19 mouse cellular contexts compared by ENCODE assay signal in the genomic region with DNA sequence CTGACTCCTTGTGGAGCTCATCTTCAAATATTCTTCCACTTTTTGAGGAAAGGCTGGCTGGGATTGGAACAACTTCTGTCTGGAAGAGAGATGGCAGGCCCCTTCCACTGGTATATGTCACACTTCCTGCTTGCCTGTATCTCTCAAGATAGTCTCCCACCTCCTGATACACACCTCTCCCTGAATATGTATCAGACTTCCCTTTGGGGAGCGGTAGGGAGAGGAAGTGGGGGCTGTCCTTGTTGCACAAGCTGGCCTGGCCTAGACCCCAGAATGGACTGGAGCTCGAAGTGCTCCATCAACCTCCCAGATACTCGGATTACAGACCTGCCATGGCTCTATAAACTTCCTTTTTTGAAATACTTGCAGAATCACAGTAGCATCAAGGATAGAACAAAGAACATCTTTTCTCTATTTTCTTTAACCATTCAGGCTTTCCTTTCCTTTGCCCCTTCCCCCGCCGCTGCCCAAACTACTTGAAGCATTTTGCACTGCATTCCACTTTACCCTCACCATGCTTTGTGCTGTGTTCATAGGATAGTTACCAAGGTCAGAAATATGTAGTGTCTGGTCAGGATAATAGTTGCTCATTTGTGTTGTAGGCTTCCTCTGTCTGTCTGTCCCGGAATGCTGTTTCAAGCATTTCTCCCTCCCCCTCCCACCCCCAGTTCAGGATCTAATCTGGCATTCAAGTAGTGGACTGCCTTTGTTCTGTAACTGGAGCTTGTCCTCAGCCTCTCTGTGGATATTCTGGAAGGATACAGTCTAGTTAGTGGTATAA. TPM values are rescaled to one million over a fixed set of nuclear protein-coding genes. Genes with fewer than 3 reads are reported as not detected.
DNase-seq lines count a peak whose midpoint lies in the region; TF ChIP-seq lines count a peak whose summit lies in the region.
"Had no signal": no experiment of that assay in that cellular context is flagged by ENCODE, and none has a peak within 500 bp of the region (broad histone marks: within the 10 kb centered on the region; RNA-seq: fewer than 3 reads in every experiment).

No protein-coding gene starts in this region.

- no peaks in the 10 kb centered on the region for H3K27me3 ChIP-seq in heart, embryonic 10.5 days (ENCODE audit: insufficient read depth, poor library complexity, severe bottlenecking)
- H3K27me3 ChIP-seq in limb, embryonic 10.5 days (ENCODE audit: low read depth, poor library complexity, severe bottlenecking) = no peaks in the 10 kb centered on the region
- H3K27me3 ChIP-seq: forebrain, embryonic 12.5 days had no signal

- no peak for TF ChIP-seq CTCF in left cerebral cortex, adult 2 months (IDR thresholded peaks at IDR 0.05)
- TF ChIP-seq CTCF in brain, embryonic 14.5 days (IDR thresholded peaks at IDR 0.05; ENCODE audit: borderline replicate concordance, extremely low read depth, insufficient read depth, insufficient read length) = no peak

- intact Hi-C loops in left cerebral cortex, adult 2 months (cut with DNase I) = no loop called here

- H3K36me3 ChIP-seq in heart, embryonic 10.5 days = peaks cover 7% of the 10 kb centered on the region
- H3K36me3 ChIP-seq in limb, embryonic 10.5 days = peaks cover 14% of the 10 kb centered on the region

- no peaks in the 10 kb centered on the region for H3K9me3 ChIP-seq in heart, embryonic 10.5 days
- no peaks in the 10 kb centered on the region for H3K9me3 ChIP-seq in limb, embryonic 10.5 days (replicated peaks)
- H3K9me3 ChIP-seq: forebrain, embryonic 12.5 days; megakaryocyte, embryonic 14.5 days had no signal

- DNase-seq in heart, embryonic 10.5 days (ENCODE audit: low spot score) = no peak
- no peak for DNase-seq in heart, adult 18-20 months
- DNase-seq in left cerebral cortex, adult 2 months (ENCODE audit: extremely low spot score in 1 of 2, low spot score in 2 of 2) = no peak
- DNase-seq in left cerebral cortex, adult 18-20 months (ENCODE audit: low spot score in 2 of 2) = no peak
- peak; percentile 22 for DNase-seq in brain, embryonic 14.5 days (ENCODE audit: low read depth)
- DNase-seq in limb, embryonic 10.5 days (ENCODE audit: low spot score) = no peak
- no peak for DNase-seq in cerebellum, postnatal 10 days
- DNase-seq in thymus, postnatal 0 days (ENCODE audit: low spot score) = no peak
- DNase-seq: adrenal gland, postnatal 10 days; cerebellum, adult 9-11 months; gastrocnemius, postnatal 10 days; layer of hippocampus, postnatal 36 days; liver, postnatal 0 days; lung, postnatal 10 days; retina, postnatal 1 day; right cerebral cortex, postnatal 4 days; thymus, adult 2 months had no signal

- 62% methylated on average over 6 of the region's 6 CpGs for WGBS in heart, embryonic 10.5 days
- 77% methylated on average over 6 of the region's 6 CpGs for WGBS in limb, embryonic 10.5 days

- peak overlapping the region; percentile 60; the same call in 1 of the 2 replicates for H3K27ac ChIP-seq in heart, embryonic 10.5 days
- 0 out of 2 replicates have a peak overlapping the region, but pooled peaks have one; percentile 2 for H3K27ac ChIP-seq in left cerebral cortex, adult 2 months
- peak overlapping the region; percentile 17; the same call in 1 of the 2 replicates for H3K27ac ChIP-seq in limb, embryonic 10.5 days
- H3K27ac ChIP-seq: forebrain, embryonic 12.5 days had no signal

- TF ChIP-seq POLR2A in brain, embryonic 14.5 days (IDR thresholded peaks at IDR 0.05; ENCODE audit: borderline replicate concordance, extremely low read depth, insufficient read depth, insufficient read length, poor library complexity, severe bottlenecking) = no peak

- H3K4me3 ChIP-seq in heart, embryonic 10.5 days = no peak overlapping the region
- no peak overlapping the region for H3K4me3 ChIP-seq in left cerebral cortex, adult 2 months
- no peak overlapping the region for H3K4me3 ChIP-seq in limb, embryonic 10.5 days
- H3K4me3 ChIP-seq: forebrain, embryonic 12.5 days; megakaryocyte, embryonic 14.5 days had no signal

- peaks cover 27% of the 10 kb centered on the region for H3K4me1 ChIP-seq in heart, embryonic 10.5 days
- H3K4me1 ChIP-seq in limb, embryonic 10.5 days = peaks cover 36% of the 10 kb centered on the region

RNA-seq across cellular contexts. Expression of gene Itgae, which starts 2.5 kb away (rescaled TPM):
- polyA plus RNA-seq in heart, embryonic 10.5 days (2016; fragmentation: Nextera tagmentation; extraction: Ambion mirVana) = 0.25 and 0.44 TPM in 2 replicates
- total RNA-seq in heart, adult 18-20 months (2021) = under 1 TPM; 0.10 to 0.41 TPM
- not detected for total RNA-seq in left cerebral cortex, adult 2 months (2021)
- under 1 TPM in 1 of 2 experiments, not detected in 1; 0.12 TPM for total RNA-seq in left cerebral cortex, adult 18-20 months (2021)
- 0.08 and 0.13 TPM in 2 replicates for polyA plus RNA-seq in brain, embryonic 14.5 days (2012; rRNA removed)
- polyA plus RNA-seq in limb, embryonic 10.5 days (2016; fragmentation: Nextera tagmentation; extraction: Ambion mirVana) = 0.48 and 0.58 TPM in 2 replicates
- polyA plus RNA-seq in thymus, postnatal 0 days (2015; fragmentation: Nextera tagmentation; extraction: Ambion mirVana) = 8.0 and 10.5 TPM in 2 replicates

RNA-seq across cellular contexts. Expression of gene Ncbp3, which starts 40.3 kb away (rescaled TPM):
- 11.2 and 11.6 TPM in 2 replicates for polyA plus RNA-seq in heart, embryonic 10.5 days (2016; fragmentation: Nextera tagmentation; extraction: Ambion mirVana)
- total RNA-seq in heart, adult 18-20 months (2021) = 1 to 10 TPM; 5.6 to 6.2 TPM
- 10 to 100 TPM; 10.3 to 10.7 TPM for total RNA-seq in left cerebral cortex, adult 2 months (2021)
- total RNA-seq in left cerebral cortex, adult 18-20 months (2021) = 1 to 10 TPM; 9.1 to 9.8 TPM
- 5.5 and 8.3 TPM in 2 replicates for polyA plus RNA-seq in brain, embryonic 14.5 days (2012; rRNA removed)
- 13.5 and 14.7 TPM in 2 replicates for polyA plus RNA-seq in limb, embryonic 10.5 days (2016; fragmentation: Nextera tagmentation; extraction: Ambion mirVana)
- 9.0 and 13.3 TPM in 2 replicates for polyA plus RNA-seq in thymus, postnatal 0 days (2015; fragmentation: Nextera tagmentation; extraction: Ambion mirVana)

RNA-seq across cellular contexts. Expression of gene Haspin, which starts 50.2 kb away (rescaled TPM):
- 16.2 and 17.3 TPM in 2 replicates for polyA plus RNA-seq in heart, embryonic 10.5 days (2016; fragmentation: Nextera tagmentation; extraction: Ambion mirVana)
- under 1 TPM; 0.12 to 0.21 TPM for total RNA-seq in heart, adult 18-20 months (2021)
- under 1 TPM in 1 of 2 experiments, not detected in 1; 0.19 TPM for total RNA-seq in left cerebral cortex, adult 2 months (2021)
- under 1 TPM; 0.12 TPM for total RNA-seq in left cerebral cortex, adult 18-20 months (2021)
- polyA plus RNA-seq in brain, embryonic 14.5 days (2012; rRNA removed) = 2.1 and 3.2 TPM in 2 replicates
- polyA plus RNA-seq in limb, embryonic 10.5 days (2016; fragmentation: Nextera tagmentation; extraction: Ambion mirVana) = 25.5 and 25.7 TPM in 2 replicates
- polyA plus RNA-seq in thymus, postnatal 0 days (2015; fragmentation: Nextera tagmentation; extraction: Ambion mirVana) = 19.7 and 22.0 TPM in 2 replicates

Comparison
In these comparisons a context has a peak if more than half of its experiments do, and no peak if none do; other contexts are left out.
1. H3K27ac ChIP-seq: peak in every context shown above with its lines; median percentile 60 in heart, embryonic 10.5 days; 17 in limb, embryonic 10.5 days; 2 in left cerebral cortex, adult 2 months.